Mouse (Mus musculus) intestine, embryonic 16.5 days (tissue): ENCODE data around the gene Adgrv1. TPM values are rescaled to one million over a fixed set of nuclear protein-coding genes. Genes with fewer than 3 reads are reported as not detected.

Experiments used
- ATAC-seq: fragments of 200-750 bp; cut with Nextera tagmentation; 2 replicates; pipeline ENCODE4 v1.8.0; 2017; ENCODE audit warnings: moderate TSS enrichment, moderate library complexity
- H3K27ac ChIP-seq: fragments of 300-500 bp; sonication (generic); 2 replicates; pipeline ENCODE4 v1.5.1; 2014; ENCODE audit warnings: mild to moderate bottlenecking, low read length
- H3K27me3 ChIP-seq: fragments of 300-500 bp; sonication (generic); replicated peaks from 2 replicates; pipeline ENCODE4 v1.6.1; 2014; ENCODE audit warnings: low read length, control low read depth, mixed read lengths; ENCODE audit not compliant: control insufficient read depth, insufficient read depth
- H3K36me3 ChIP-seq: fragments of 300-500 bp; sonication (generic); 2 replicates; pipeline ENCODE4 v1.6.1; 2014; ENCODE audit warnings: low read length, control low read depth; ENCODE audit not compliant: control insufficient read depth, insufficient read depth
- H3K4me1 ChIP-seq: fragments of 300-500 bp; sonication (generic); 2 replicates; pipeline ENCODE4 v1.6.1; 2014; ENCODE audit warnings: low read length, control low read depth, mixed read lengths; ENCODE audit not compliant: control insufficient read depth, insufficient read depth
- H3K4me2 ChIP-seq: fragments of 300-500 bp; sonication (generic); 2 replicates; pipeline ENCODE4 v1.6.1; 2014; ENCODE audit warnings: low read depth, low read length, control low read depth
- H3K4me3 ChIP-seq: fragments of 300-500 bp; sonication (generic); 2 replicates; pipeline ENCODE4 v1.5.1; 2014; ENCODE audit warnings: mild to moderate bottlenecking, low read length
- H3K9ac ChIP-seq: fragments of 300-500 bp; sonication (generic); 2 replicates; pipeline ENCODE4 v1.6.1; 2014; ENCODE audit warnings: low read depth, low read length
- H3K9me3 ChIP-seq: fragments of 300-500 bp; sonication (generic); 2 replicates; pipeline ENCODE4 v1.6.1; 2016; ENCODE audit warnings: low read length, control low read depth; ENCODE audit not compliant: control insufficient read depth
- WGBS: fragments of 180-500 bp; shearing (Covaris S2); extraction: QIAGEN DNeasy Blood & Tissue Kit; methylation state at CpG from one replicate; pipeline ENCODE4 v1.1.7; 2014; 5-methylcytosine and 5-hydroxymethylcytosine counted together
- polyA plus RNA-seq: library from polyadenylated mRNA; unstranded; fragments of >200 nt; fragmentation: Nextera tagmentation; extraction: Ambion mirVana; gene quantifications from 2 replicates; pipeline ENCODE4 v1.2.1, GENCODE M21; 2015

The Adgrv1 gene
- polyA plus RNA-seq, 1 experiment from 2014 or later = 0.56 TPM

- 89% methylated on average over 7 of the region's 7 CpGs for WGBS
- Histone ChIP-seq H3K36me3 (no peaks in the 10 kb centered on the region), H3K27me3 (no peaks in the 10 kb centered on the region), H3K9ac (no peak overlapping the region), H3K4me1 (no peaks in the 10 kb centered on the region), H3K27ac (no peak overlapping the region), H3K4me2 (no peak overlapping the region), H3K9me3 (no peaks in the 10 kb centered on the region), H3K4me3 (no peak overlapping the region)
- no peak for ATAC-seq
Measured at GRCm38 (mm10) chr13:81449198-81449597, 183.8 kb downstream of the Adgrv1 start.

GRCm38 (mm10) chr13:81441412-81441811, 191.5 kb downstream of the Adgrv1 start:
- no peaks in the 10 kb centered on the region for H3K4me1 ChIP-seq
- WGBS = 72% methylated on average over 3 of the region's 3 CpGs

GRCm38 (mm10) chr13:81439390-81440025, 193.4 kb downstream of the Adgrv1 start:
- ATAC-seq = no peak; the same call in 1 of the 2 replicates
- WGBS = 45% methylated on average over 12 of the region's 12 CpGs
- no peak overlapping the region for H3K4me2 ChIP-seq

More at GRCm38 (mm10) chr13:81441412-81441811, 191.5 kb downstream of the Adgrv1 start:
- Histone ChIP-seq H3K27ac (no peak overlapping the region), H3K4me2 (no peak overlapping the region), H3K4me3 (no peak overlapping the region), H3K36me3 (no peaks in the 10 kb centered on the region), H3K9me3 (no peaks in the 10 kb centered on the region), H3K9ac (no peak overlapping the region), H3K27me3 (no peaks in the 10 kb centered on the region)
- ATAC-seq = no peak

GRCm38 (mm10) chr13:81437088-81437487, 195.9 kb downstream of the Adgrv1 start:
- Histone ChIP-seq H3K4me3 (no peak overlapping the region), H3K9ac (no peak overlapping the region), H3K4me2 (no peak overlapping the region), H3K4me1 (no peaks in the 10 kb centered on the region), H3K27ac (no peak overlapping the region), H3K27me3 (no peaks in the 10 kb centered on the region), H3K9me3 (no peaks in the 10 kb centered on the region), H3K36me3 (no peaks in the 10 kb centered on the region)
- WGBS = 65% methylated on average over 8 of the region's 8 CpGs
- ATAC-seq = no peak

More at GRCm38 (mm10) chr13:81439390-81440025, 193.4 kb downstream of the Adgrv1 start:
- H3K4me1 ChIP-seq = no peaks in the 10 kb centered on the region
- no peaks in the 10 kb centered on the region for H3K9me3 ChIP-seq
- no peaks in the 10 kb centered on the region for H3K36me3 ChIP-seq
- H3K27ac ChIP-seq = no peak overlapping the region
- H3K9ac ChIP-seq = no peak overlapping the region
- no peaks in the 10 kb centered on the region for H3K27me3 ChIP-seq
- H3K4me3 ChIP-seq = no peak overlapping the region

GRCm38 (mm10) chr13:81426896-81427755, 205.8 kb downstream of the Adgrv1 start:
- H3K4me1 ChIP-seq = no peaks in the 10 kb centered on the region
- no peak for ATAC-seq
- no peaks in the 10 kb centered on the region for H3K9me3 ChIP-seq
- H3K27me3 ChIP-seq = no peaks in the 10 kb centered on the region
- H3K4me2 ChIP-seq = no peak overlapping the region
- H3K9ac ChIP-seq = no peak overlapping the region
- H3K4me3 ChIP-seq = no peak overlapping the region
- no peak overlapping the region for H3K27ac ChIP-seq
- WGBS = 67% methylated on average over 15 of the region's 15 CpGs
- H3K36me3 ChIP-seq = no peaks in the 10 kb centered on the region

GRCm38 (mm10) chr13:81425111-81425510, 207.8 kb downstream of the Adgrv1 start:
- 69% methylated on average over 6 of the region's 6 CpGs for WGBS
- Histone ChIP-seq H3K4me2 (no peak overlapping the region), H3K4me3 (no peak overlapping the region), H3K9me3 (no peaks in the 10 kb centered on the region), H3K4me1 (no peaks in the 10 kb centered on the region), H3K36me3 (no peaks in the 10 kb centered on the region), H3K9ac (no peak overlapping the region), H3K27me3 (no peaks in the 10 kb centered on the region), H3K27ac (no peak overlapping the region)
- no peak for ATAC-seq

- no peak for ATAC-seq
- no peaks in the 10 kb centered on the region for H3K4me1 ChIP-seq
- no peaks in the 10 kb centered on the region for H3K9me3 ChIP-seq
- H3K4me2 ChIP-seq = no peak overlapping the region
- no peaks in the 10 kb centered on the region for H3K36me3 ChIP-seq
- WGBS = 68% methylated on average over 4 of the region's 4 CpGs
- H3K27ac ChIP-seq = no peak overlapping the region
- H3K4me3 ChIP-seq = no peak overlapping the region
- H3K27me3 ChIP-seq = no peaks in the 10 kb centered on the region
- H3K9ac ChIP-seq = no peak overlapping the region
Measured at GRCm38 (mm10) chr13:81424002-81424401, 209.0 kb downstream of the Adgrv1 start.

- Histone ChIP-seq H3K9ac (no peak overlapping the region), H3K36me3 (no peaks in the 10 kb centered on the region), H3K9me3 (no peaks in the 10 kb centered on the region), H3K27me3 (no peaks in the 10 kb centered on the region), H3K4me1 (no peaks in the 10 kb centered on the region), H3K27ac (no peak overlapping the region), H3K4me2 (no peak overlapping the region), H3K4me3 (no peak overlapping the region)
- 87% methylated on average over 1 of the region's 1 CpGs for WGBS
- no peak for ATAC-seq
Measured at GRCm38 (mm10) chr13:81407881-81408460, 225.0 kb downstream of the Adgrv1 start.

- Histone ChIP-seq H3K27ac (no peak overlapping the region), H3K4me3 (no peak overlapping the region), H3K9ac (no peak overlapping the region), H3K36me3 (no peaks in the 10 kb centered on the region), H3K4me2 (no peak overlapping the region), H3K27me3 (no peaks in the 10 kb centered on the region), H3K4me1 (no peaks in the 10 kb centered on the region), H3K9me3 (no peaks in the 10 kb centered on the region)
- ATAC-seq = no peak
- WGBS = 88% methylated on average over 3 of the region's 3 CpGs
Measured at GRCm38 (mm10) chr13:81402826-81403225, 230.1 kb downstream of the Adgrv1 start.
